Mouse (Mus musculus) lung, postnatal 0 days (tissue): ENCODE measurements around the gene Rhobtb1. TPM values are rescaled to one million over a fixed set of nuclear protein-coding genes. Genes with fewer than 3 reads are reported as not detected.

Experiments
- ATAC-seq: fragments of 200-750 bp; cut with Nextera tagmentation; 2 replicates; pipeline ENCODE4 v1.8.0; 2017; ENCODE audit warnings: moderate library complexity
- DNase-seq: peaks from one replicate; pipeline ENCODE4 v3.0.0-alpha.2; 2016; ENCODE audit warnings: low spot score
- H3K27ac ChIP-seq: fragments of 300-500 bp; sonication (generic); 2 replicates; pipeline ENCODE4 v1.5.1; 2014; ENCODE audit warnings: antibody characterized with exemption, mild to moderate bottlenecking, low read length, mixed read lengths
- H3K27me3 ChIP-seq: fragments of 300-500 bp; sonication (generic); replicated peaks from 2 replicates; pipeline ENCODE4 v1.6.1; 2014; ENCODE audit warnings: low read length, mixed read lengths; ENCODE audit not compliant: insufficient read depth
- H3K36me3 ChIP-seq: fragments of 300-500 bp; sonication (generic); 2 replicates; pipeline ENCODE4 v1.6.1; 2014; ENCODE audit warnings: low read length, mixed read lengths; ENCODE audit not compliant: insufficient read depth
- H3K4me1 ChIP-seq: fragments of 300-500 bp; sonication (generic); 2 replicates; pipeline ENCODE4 v1.6.1; 2014; ENCODE audit warnings: antibody characterized with exemption, low read depth, low read length, mixed read lengths; ENCODE audit not compliant: insufficient read depth
- H3K4me2 ChIP-seq: fragments of 300-500 bp; sonication (generic); replicated peaks from 2 replicates; pipeline ENCODE4 v1.6.1; 2014; ENCODE audit warnings: low read depth, mild to moderate bottlenecking, low read length, moderate library complexity, mixed read lengths
- H3K4me3 ChIP-seq: fragments of 300-500 bp; sonication (generic); 2 replicates; pipeline ENCODE4 v1.5.1; 2014; ENCODE audit warnings: low read depth, low read length
- H3K9ac ChIP-seq: fragments of 300-500 bp; sonication (generic); replicated peaks from 2 replicates; pipeline ENCODE4 v1.6.1; 2014; ENCODE audit warnings: low read depth, mild to moderate bottlenecking
- H3K9me3 ChIP-seq: fragments of 300-500 bp; sonication (generic); 2 replicates; pipeline ENCODE4 v1.6.1; 2016; ENCODE audit warnings: low read length, mixed read lengths
- CTCF ChIP-seq: IDR thresholded peaks from 2 replicates; pipeline ENCODE4 v1.5.1; 2016; ENCODE audit warnings: antibody characterized with exemption, mild to moderate bottlenecking
- EP300 ChIP-seq: IDR thresholded peaks from 2 replicates; pipeline ENCODE4 v1.6.1; 2016; ENCODE audit warnings: antibody characterized with exemption, mild to moderate bottlenecking, control low read depth
- WGBS: fragments of 180-500 bp; shearing (Covaris S2); extraction: QIAGEN DNeasy Blood & Tissue Kit; methylation state at CpG from one replicate; pipeline ENCODE4 v1.1.7; 2014; 5-methylcytosine and 5-hydroxymethylcytosine counted together
- polyA plus RNA-seq: library from polyadenylated mRNA; unstranded; fragments of >200 nt; fragmentation: Nextera tagmentation; extraction: Ambion mirVana; gene quantifications from 2 replicates; pipeline ENCODE4 v1.2.1, GENCODE M21; 2015

Gene Rhobtb1
- polyA plus RNA-seq, 1 experiment from 2014 or later = 15.2 TPM

- 15% methylated on average over 8 of the region's 8 CpGs for WGBS
- no peak overlapping the region for H3K9ac ChIP-seq
- peaks cover 17% of the 10 kb centered on the region for H3K4me1 ChIP-seq
- H3K4me2 ChIP-seq = no peak overlapping the region
- DNase-seq (peak; percentile 70), ATAC-seq (peak; percentile 72)
- H3K27me3 ChIP-seq = no peaks in the 10 kb centered on the region
- H3K9me3 ChIP-seq = no peaks in the 10 kb centered on the region
- H3K4me3 ChIP-seq = no peak overlapping the region
- 0 out of 2 replicates have a peak overlapping the region, but pooled peaks have one; percentile 43 for H3K27ac ChIP-seq
- no peaks in the 10 kb centered on the region; the same call in 1 of the 2 replicates for H3K36me3 ChIP-seq
- TF ChIP-seq CTCF (peak; percentile 19; the same call in 1 of the 2 replicates), EP300 (no peak)
These were observed 103.2 kb downstream of the Rhobtb1 start for GRCm38 (mm10) chr10:69254390-69254847.

GRCm38 (mm10) chr10:69255594-69255993, 104.4 kb downstream of the Rhobtb1 start:
- DNase-seq (no peak), ATAC-seq (no peak)
- Histone ChIP-seq H3K4me2 (no peak overlapping the region), H3K4me1 (peaks cover 17% of the 10 kb centered on the region), H3K9me3 (no peaks in the 10 kb centered on the region), H3K27me3 (no peaks in the 10 kb centered on the region), H3K27ac (no peak overlapping the region), H3K9ac (no peak overlapping the region), H3K36me3 (no peaks in the 10 kb centered on the region), H3K4me3 (no peak overlapping the region)
- no peak for TF ChIP-seq CTCF
- WGBS = 64% methylated on average over 5 of the region's 5 CpGs

- H3K4me2 ChIP-seq = no peak overlapping the region
- H3K4me3 ChIP-seq = no peak overlapping the region
- ATAC-seq (no peak), DNase-seq (no peak)
- no peaks in the 10 kb centered on the region for H3K36me3 ChIP-seq
- no peak for TF ChIP-seq EP300
- no peak for TF ChIP-seq CTCF
- no peak overlapping the region for H3K9ac ChIP-seq
- H3K27me3 ChIP-seq = no peaks in the 10 kb centered on the region
- no peaks in the 10 kb centered on the region for H3K9me3 ChIP-seq
- 72% methylated on average over 6 of the region's 6 CpGs for WGBS
- peaks cover 13% of the 10 kb centered on the region for H3K4me1 ChIP-seq
- no peak overlapping the region for H3K27ac ChIP-seq
These were observed 106.4 kb downstream of the Rhobtb1 start for GRCm38 (mm10) chr10:69257592-69258133.

- Histone ChIP-seq H3K9ac (no peak overlapping the region), H3K27me3 (no peaks in the 10 kb centered on the region), H3K4me2 (no peak overlapping the region), H3K9me3 (no peaks in the 10 kb centered on the region), H3K4me1 (peaks cover 9% of the 10 kb centered on the region), H3K36me3 (no peaks in the 10 kb centered on the region), H3K27ac (no peak overlapping the region), H3K4me3 (no peak overlapping the region)
- peak; percentile 20 for DNase-seq
- WGBS = 56% methylated on average over 9 of the region's 9 CpGs
- ATAC-seq = no peak
- no peak for TF ChIP-seq EP300
- TF ChIP-seq CTCF = no peak
These were observed 107.4 kb downstream of the Rhobtb1 start for GRCm38 (mm10) chr10:69258588-69258987.

- Histone ChIP-seq H3K9me3 (no peaks in the 10 kb centered on the region), H3K4me3 (no peak overlapping the region), H3K4me2 (no peak overlapping the region), H3K36me3 (no peaks in the 10 kb centered on the region), H3K9ac (no peak overlapping the region), H3K27me3 (no peaks in the 10 kb centered on the region), H3K27ac (no peak overlapping the region), H3K4me1 (peaks cover 5% of the 10 kb centered on the region; the same call in 1 of the 2 replicates)
- ATAC-seq = no peak
- DNase-seq = no peak
- TF ChIP-seq EP300 (no peak), CTCF (no peak)
- WGBS = 28% methylated on average over 2 of the region's 2 CpGs
These were observed 107.9 kb downstream of the Rhobtb1 start for GRCm38 (mm10) chr10:69259161-69259560.

- H3K4me1 ChIP-seq = no peaks in the 10 kb centered on the region
- H3K9ac ChIP-seq = no peak overlapping the region
- WGBS = 77% methylated on average over 8 of the region's 8 CpGs
- no peaks in the 10 kb centered on the region for H3K27me3 ChIP-seq
- H3K9me3 ChIP-seq = no peaks in the 10 kb centered on the region
- no peak for TF ChIP-seq CTCF
- no peak for TF ChIP-seq EP300
- ATAC-seq (no peak), DNase-seq (no peak)
- no peak overlapping the region for H3K27ac ChIP-seq
- H3K4me2 ChIP-seq = no peak overlapping the region
- H3K36me3 ChIP-seq = no peaks in the 10 kb centered on the region
- no peak overlapping the region for H3K4me3 ChIP-seq
These were observed 108.7 kb downstream of the Rhobtb1 start for GRCm38 (mm10) chr10:69259929-69260328.
